ENCODE assay signal across 19 mouse cellular contexts in the genomic region with DNA sequence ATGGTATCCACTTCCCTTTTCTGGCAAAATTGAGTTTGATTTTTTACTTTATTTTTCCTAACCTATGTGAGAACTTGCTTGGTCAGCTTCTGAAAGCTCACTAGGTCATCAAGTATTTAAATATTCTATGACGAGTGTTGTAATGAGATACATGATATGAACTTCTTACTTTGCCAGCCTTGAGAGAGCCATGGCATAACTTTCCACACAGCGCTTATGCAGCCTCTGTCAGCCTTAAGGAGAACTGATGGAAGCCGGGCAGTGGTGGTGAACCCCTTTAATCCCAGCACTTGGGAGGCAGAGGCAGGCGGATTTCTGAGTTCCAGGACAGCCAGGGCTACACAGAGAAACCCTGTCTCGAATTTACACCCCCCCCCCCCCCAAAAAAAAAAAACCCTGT. TPM values are rescaled to one million over a fixed set of nuclear protein-coding genes. Genes with fewer than 3 reads are reported as not detected.
"Had no signal": no experiment of that assay in that cellular context is flagged by ENCODE, and none has a peak within 500 bp of the region (broad histone marks: within the 10 kb centered on the region; RNA-seq: fewer than 3 reads in every experiment).

No protein-coding gene starts in this region.

- H3K4me1 ChIP-seq: midbrain, embryonic 10.5 days; midbrain, embryonic 12.5 days; neural tube, embryonic 13.5 days; neural tube, embryonic 15.5 days had no signal

- DNase-seq: lung, adult 18-20 months; lung, embryonic 14.5 days; lung, postnatal 10 days; lung, postnatal 4 days; midbrain, embryonic 14.5 days; retina, postnatal 1 day; right cerebral cortex, adult 18-20 months; right cerebral cortex, postnatal 25 days; right cerebral cortex, postnatal 4 days; thymus, adult 18-20 months; thymus, postnatal 14 days; thymus, postnatal 36 days had no signal

- H3K4me3 ChIP-seq: midbrain, embryonic 10.5 days; midbrain, embryonic 12.5 days; myocyte; neural tube, embryonic 13.5 days; neural tube, embryonic 15.5 days had no signal

- H3K27me3 ChIP-seq: midbrain, embryonic 12.5 days; neural tube, embryonic 13.5 days; neural tube, embryonic 15.5 days had no signal

- H3K27ac ChIP-seq: midbrain, embryonic 10.5 days; midbrain, embryonic 12.5 days; neural tube, embryonic 13.5 days; neural tube, embryonic 15.5 days had no signal

- H3K9me3 ChIP-seq: midbrain, embryonic 10.5 days; midbrain, embryonic 12.5 days; neural tube, embryonic 13.5 days; neural tube, embryonic 15.5 days had no signal

RNA-seq across cellular contexts. Expression of a gene that starts 35.1 kb away (rescaled TPM):
- total RNA-seq: megakaryocyte, adult 5-6 weeks; megakaryocyte-erythroid progenitor cell, adult 5-6 weeks had no signal
